Mouse (Mus musculus) lung, postnatal 0 days (tissue): ENCODE data around the gene Washc1. TPM values are rescaled to one million over a fixed set of nuclear protein-coding genes. Genes with fewer than 3 reads are reported as not detected.

Experiments
- ATAC-seq: fragments of 200-750 bp; cut with Nextera tagmentation; 2 replicates; pipeline ENCODE4 v1.8.0; 2017; ENCODE audit warnings: moderate library complexity
- DNase-seq: peaks from one replicate; pipeline ENCODE4 v3.0.0-alpha.2; 2016; ENCODE audit warnings: low spot score
- H3K27ac ChIP-seq: fragments of 300-500 bp; sonication (generic); 2 replicates; pipeline ENCODE4 v1.5.1; 2014; ENCODE audit warnings: antibody characterized with exemption, mild to moderate bottlenecking, low read length, mixed read lengths
- H3K27me3 ChIP-seq: fragments of 300-500 bp; sonication (generic); replicated peaks from 2 replicates; pipeline ENCODE4 v1.6.1; 2014; ENCODE audit warnings: low read length, mixed read lengths; ENCODE audit not compliant: insufficient read depth
- H3K36me3 ChIP-seq: fragments of 300-500 bp; sonication (generic); 2 replicates; pipeline ENCODE4 v1.6.1; 2014; ENCODE audit warnings: low read length, mixed read lengths; ENCODE audit not compliant: insufficient read depth
- H3K4me1 ChIP-seq: fragments of 300-500 bp; sonication (generic); 2 replicates; pipeline ENCODE4 v1.6.1; 2014; ENCODE audit warnings: antibody characterized with exemption, low read depth, low read length, mixed read lengths; ENCODE audit not compliant: insufficient read depth
- H3K4me2 ChIP-seq: fragments of 300-500 bp; sonication (generic); replicated peaks from 2 replicates; pipeline ENCODE4 v1.6.1; 2014; ENCODE audit warnings: low read depth, mild to moderate bottlenecking, low read length, moderate library complexity, mixed read lengths
- H3K4me3 ChIP-seq: fragments of 300-500 bp; sonication (generic); 2 replicates; pipeline ENCODE4 v1.5.1; 2014; ENCODE audit warnings: low read depth, low read length
- H3K9ac ChIP-seq: fragments of 300-500 bp; sonication (generic); replicated peaks from 2 replicates; pipeline ENCODE4 v1.6.1; 2014; ENCODE audit warnings: low read depth, mild to moderate bottlenecking
- H3K9me3 ChIP-seq: fragments of 300-500 bp; sonication (generic); 2 replicates; pipeline ENCODE4 v1.6.1; 2016; ENCODE audit warnings: low read length, mixed read lengths
- CTCF ChIP-seq: IDR thresholded peaks from 2 replicates; pipeline ENCODE4 v1.5.1; 2016; ENCODE audit warnings: antibody characterized with exemption, mild to moderate bottlenecking
- EP300 ChIP-seq: IDR thresholded peaks from 2 replicates; pipeline ENCODE4 v1.6.1; 2016; ENCODE audit warnings: antibody characterized with exemption, mild to moderate bottlenecking, control low read depth
- WGBS: fragments of 180-500 bp; shearing (Covaris S2); extraction: QIAGEN DNeasy Blood & Tissue Kit; methylation state at CpG from one replicate; pipeline ENCODE4 v1.1.7; 2014; 5-methylcytosine and 5-hydroxymethylcytosine counted together
- polyA plus RNA-seq: library from polyadenylated mRNA; unstranded; fragments of >200 nt; fragmentation: Nextera tagmentation; extraction: Ambion mirVana; gene quantifications from 2 replicates; pipeline ENCODE4 v1.2.1, GENCODE M21; 2015

Gene Washc1
- polyA plus RNA-seq, 1 experiment from 2014 or later = 43.4 TPM

DNA sequence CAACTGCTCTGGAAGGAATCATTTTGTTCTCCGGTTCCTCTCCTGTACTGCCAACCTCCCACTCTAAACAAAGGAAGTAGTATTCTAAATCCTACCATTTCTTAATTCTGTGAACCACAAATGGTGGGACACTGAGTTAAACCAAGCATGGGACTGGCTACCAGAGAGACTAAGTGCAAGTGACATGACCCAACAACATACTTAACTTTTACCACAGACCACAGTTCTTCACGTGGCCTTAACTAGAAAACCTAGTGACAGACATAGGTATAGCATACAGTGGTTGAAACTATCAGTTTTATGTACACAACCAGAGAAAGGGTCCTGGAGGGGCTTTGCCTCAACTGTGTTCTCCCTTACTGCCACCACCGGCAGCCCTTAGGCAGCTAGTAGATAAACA is 18.7 kb upstream of the Washc1 start:
- H3K9me3 ChIP-seq = no peaks in the 10 kb centered on the region
- no peak overlapping the region for H3K4me3 ChIP-seq
- no peak for DNase-seq
- ATAC-seq = no peak
- no peak overlapping the region for H3K27ac ChIP-seq
- H3K36me3 ChIP-seq = no peaks in the 10 kb centered on the region; the same call in 1 of the 2 replicates
- WGBS = 54% methylated on average over 3 of the region's 3 CpGs
- no peaks in the 10 kb centered on the region for H3K4me1 ChIP-seq
- no peak overlapping the region for H3K9ac ChIP-seq
- H3K27me3 ChIP-seq = no peaks in the 10 kb centered on the region
- H3K4me2 ChIP-seq = no peak overlapping the region
- TF ChIP-seq EP300 (no peak), CTCF (no peak)

- TF ChIP-seq CTCF (0 out of 2 replicates have a peak, but pooled peaks have one; percentile 1), EP300 (no peak)
- H3K4me1 ChIP-seq = peaks cover 6% of the 10 kb centered on the region; the same call in 1 of the 2 replicates
- H3K27me3 ChIP-seq = no peaks in the 10 kb centered on the region
- H3K4me3 ChIP-seq = peak overlapping the region; percentile 85
- no peaks in the 10 kb centered on the region for H3K9me3 ChIP-seq
- DNase-seq = peak; percentile 22
- ATAC-seq = peak; percentile 31
- H3K4me2 ChIP-seq = peak overlapping the region; percentile 75
- 1% methylated on average over 39 of the region's 41 CpGs for WGBS
- peak overlapping the region; percentile 92 for H3K9ac ChIP-seq
- H3K36me3 ChIP-seq = no peaks in the 10 kb centered on the region
- peak overlapping the region; percentile 89 for H3K27ac ChIP-seq
Measured at GRCm38 (mm10) chr17:66100566-66101379, 10.6 kb upstream of the Washc1 start.

GRCm38 (mm10) chr17:66101380-66102330 is 9.7 kb upstream of the Washc1 start, which contains the start of gene Ndufv2:
Gene Ndufv2, minus strand, starts transcription at chr17:66101559.
- peak within 1 kb of the TSS; percentile 75 for H3K4me2 ChIP-seq
- 4% methylated on average over 66 of the region's 67 CpGs for WGBS

GRCm38 (mm10) chr17:66104076-66104475 is 7.3 kb upstream of the Washc1 start:
- Histone ChIP-seq H3K9me3 (no peaks in the 10 kb centered on the region), H3K4me1 (peaks cover 6% of the 10 kb centered on the region; the same call in 1 of the 2 replicates)
- TF ChIP-seq EP300 (no peak), CTCF (no peak)

More at GRCm38 (mm10) chr17:66101380-66102330, 9.7 kb upstream of the Washc1 start, which contains the start of gene Ndufv2:
- no peaks in the 10 kb centered on the region for H3K9me3 ChIP-seq
- H3K4me1 ChIP-seq = peaks cover 6% of the 10 kb centered on the region; the same call in 1 of the 2 replicates
- H3K27me3 ChIP-seq = no peaks in the 10 kb centered on the region
- H3K9ac ChIP-seq = peak within 1 kb of the TSS; percentile 92
- DNase-seq (peak; percentile 98), ATAC-seq (peak; percentile 100)
- peak within 1 kb of the TSS; percentile 85 for H3K4me3 ChIP-seq
- TF ChIP-seq EP300 (peak; percentile 71), CTCF (peak; percentile 82)
- no peaks in the 10 kb centered on the region for H3K36me3 ChIP-seq
- peak within 1 kb of the TSS; percentile 89 for H3K27ac ChIP-seq

DNA sequence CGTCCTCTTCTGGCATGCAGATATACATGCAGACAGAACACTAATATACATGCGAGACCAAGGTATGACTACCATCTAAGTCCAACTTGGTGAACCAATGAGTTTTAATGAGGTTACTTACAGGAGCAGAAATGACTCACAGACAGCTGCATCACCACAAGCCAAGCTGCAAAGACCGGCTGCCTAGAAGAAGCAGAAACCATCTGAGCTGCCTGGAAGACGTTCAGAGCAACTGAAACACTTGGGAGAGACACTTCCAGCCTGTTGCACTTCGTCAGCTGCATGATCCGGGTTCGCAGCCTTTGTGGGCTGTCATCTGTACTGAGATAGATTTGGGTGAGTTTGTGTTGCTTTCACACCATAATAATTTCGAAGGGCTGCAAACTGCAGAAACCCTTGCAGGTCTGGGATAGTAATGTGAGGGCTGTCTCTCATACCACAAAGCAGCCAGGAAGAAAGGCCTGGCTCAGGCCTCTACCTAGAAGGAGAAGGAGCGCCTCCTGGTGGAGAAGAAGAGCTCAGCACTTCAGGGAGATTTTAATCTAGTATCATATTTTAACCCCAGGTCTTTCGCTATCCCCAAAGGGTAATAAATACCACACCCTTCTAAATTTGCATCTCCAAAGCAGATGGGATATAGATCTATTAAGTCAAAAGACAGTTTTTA is 4.6 kb upstream of the Washc1 start:
- no peaks in the 10 kb centered on the region for H3K27me3 ChIP-seq
- no peak for TF ChIP-seq EP300
- TF ChIP-seq CTCF = peak; percentile 88
- H3K9me3 ChIP-seq = no peaks in the 10 kb centered on the region
- H3K4me2 ChIP-seq = no peak overlapping the region
- no peak overlapping the region for H3K4me3 ChIP-seq
- H3K36me3 ChIP-seq = no peaks in the 10 kb centered on the region
- ATAC-seq = no peak
- peak; percentile 88 for DNase-seq
- no peak overlapping the region for H3K27ac ChIP-seq
- no peak overlapping the region for H3K9ac ChIP-seq
- H3K4me1 ChIP-seq = no peaks in the 10 kb centered on the region
- WGBS = 44% methylated on average over 10 of the region's 10 CpGs

More at GRCm38 (mm10) chr17:66104076-66104475, 7.3 kb upstream of the Washc1 start:
- no peak for ATAC-seq
- 83% methylated on average over 7 of the region's 7 CpGs for WGBS
- Histone ChIP-seq H3K4me3 (no peak overlapping the region), H3K36me3 (no peaks in the 10 kb centered on the region), H3K4me2 (no peak overlapping the region), H3K27me3 (no peaks in the 10 kb centered on the region), H3K27ac (no peak overlapping the region), H3K9ac (no peak overlapping the region)
- DNase-seq = no peak
